Mouse (Mus musculus) forebrain, embryonic 13.5 days (tissue): ENCODE data around the gene Nme9. TPM values are rescaled to one million over a fixed set of nuclear protein-coding genes. Genes with fewer than 3 reads are reported as not detected.

ENCODE experiments used
- ATAC-seq: fragments of 200-750 bp; cut with Nextera tagmentation; 2 replicates; pipeline ENCODE4 v1.8.0; 2017
- H3K27ac ChIP-seq: fragments of 300-500 bp; sonication (generic); 2 replicates; pipeline ENCODE4 v1.5.1; 2015; ENCODE audit warnings: inconsistent platforms, mild to moderate bottlenecking, moderate library complexity
- H3K27me3 ChIP-seq: fragments of 300-500 bp; sonication (generic); 2 replicates; pipeline ENCODE4 v1.6.1; 2015; ENCODE audit warnings: mild to moderate bottlenecking, inconsistent platforms
- H3K36me3 ChIP-seq: fragments of 300-500 bp; sonication (generic); 2 replicates; pipeline ENCODE4 v1.6.1; 2015; ENCODE audit warnings: mild to moderate bottlenecking, inconsistent platforms; ENCODE audit not compliant: poor library complexity, severe bottlenecking
- H3K4me1 ChIP-seq: fragments of 300-500 bp; sonication (generic); 2 replicates; pipeline ENCODE4 v1.6.1; 2015; ENCODE audit warnings: inconsistent platforms
- H3K4me2 ChIP-seq: fragments of 300-500 bp; sonication (generic); 2 replicates; pipeline ENCODE4 v1.6.1; 2015; ENCODE audit warnings: inconsistent platforms, mild to moderate bottlenecking, moderate library complexity
- H3K4me3 ChIP-seq: fragments of 300-500 bp; sonication (generic); 2 replicates; pipeline ENCODE4 v1.5.1; 2015; ENCODE audit warnings: mild to moderate bottlenecking, inconsistent platforms
- H3K9ac ChIP-seq: fragments of 300-500 bp; sonication (generic); 2 replicates; pipeline ENCODE4 v1.6.1; 2015; ENCODE audit warnings: mild to moderate bottlenecking, inconsistent platforms
- H3K9me3 ChIP-seq: fragments of 300-500 bp; sonication (generic); replicated peaks from 2 replicates; pipeline ENCODE4 v1.6.1; 2016; ENCODE audit warnings: inconsistent platforms
- WGBS: fragments of 180-500 bp; shearing (Covaris S2); methylation state at CpG from one replicate; pipeline ENCODE4 v1.1.7; 2015; 5-methylcytosine and 5-hydroxymethylcytosine counted together
- polyA plus RNA-seq: library from polyadenylated mRNA; unstranded; fragments of >200 nt; fragmentation: Nextera tagmentation; extraction: Ambion mirVana; gene quantifications from 2 replicates; pipeline ENCODE4 v1.2.1, GENCODE M21; 2015

The Nme9 gene
- polyA plus RNA-seq, 1 experiment from 2014 or later: 0.56 TPM

GRCm38 (mm10) chr9:99464876-99465275, 13.6 kb downstream of the Nme9 start:
- WGBS: 85% methylated on average over 6 of the region's 6 CpGs
- Histone ChIP-seq H3K9ac (no peak overlapping the region), H3K4me3 (no peak overlapping the region), H3K9me3 (no peaks in the 10 kb centered on the region), H3K27ac (no peak overlapping the region), H3K27me3 (no peaks in the 10 kb centered on the region), H3K4me1 (no peaks in the 10 kb centered on the region), H3K36me3 (no peaks in the 10 kb centered on the region), H3K4me2 (no peak overlapping the region)
- no peak for ATAC-seq

- no peaks in the 10 kb centered on the region for H3K36me3 ChIP-seq
- no peak overlapping the region for H3K4me3 ChIP-seq
- H3K9ac ChIP-seq: no peak overlapping the region
- no peaks in the 10 kb centered on the region for H3K9me3 ChIP-seq
- 87% methylated on average over 9 of the region's 9 CpGs for WGBS
- ATAC-seq: no peak
- no peak overlapping the region for H3K27ac ChIP-seq
- H3K27me3 ChIP-seq: no peaks in the 10 kb centered on the region
- no peak overlapping the region for H3K4me2 ChIP-seq
- no peaks in the 10 kb centered on the region for H3K4me1 ChIP-seq
These were observed 17.3 kb downstream of the Nme9 start for GRCm38 (mm10) chr9:99468572-99468971.

- Histone ChIP-seq H3K9ac (no peak overlapping the region), H3K27ac (no peak overlapping the region), H3K27me3 (no peaks in the 10 kb centered on the region), H3K4me2 (no peak overlapping the region), H3K4me1 (no peaks in the 10 kb centered on the region), H3K36me3 (peaks cover 7% of the 10 kb centered on the region; the same call in 1 of the 2 replicates), H3K9me3 (no peaks in the 10 kb centered on the region), H3K4me3 (no peak overlapping the region)
- 69% methylated on average over 8 of the region's 8 CpGs for WGBS
- ATAC-seq: no peak
These were observed 18.5 kb downstream of the Nme9 start for GRCm38 (mm10) chr9:99469681-99470273.

GRCm38 (mm10) chr9:99470347-99471092, 19.2 kb downstream of the Nme9 start:
- Histone ChIP-seq H3K4me1 (no peaks in the 10 kb centered on the region), H3K9me3 (no peaks in the 10 kb centered on the region), H3K9ac (no peak overlapping the region), H3K4me3 (no peak overlapping the region), H3K27ac (no peak overlapping the region), H3K27me3 (no peaks in the 10 kb centered on the region), H3K4me2 (no peak overlapping the region), H3K36me3 (peaks cover 13% of the 10 kb centered on the region)
- 80% methylated on average over 16 of the region's 16 CpGs for WGBS
- ATAC-seq: no peak

GRCm38 (mm10) chr9:99471334-99471733, 20.1 kb downstream of the Nme9 start:
- Histone ChIP-seq H3K9ac (no peak overlapping the region), H3K27me3 (no peaks in the 10 kb centered on the region), H3K9me3 (no peaks in the 10 kb centered on the region), H3K27ac (no peak overlapping the region), H3K4me3 (no peak overlapping the region), H3K4me1 (no peaks in the 10 kb centered on the region), H3K4me2 (no peak overlapping the region), H3K36me3 (peaks cover 21% of the 10 kb centered on the region)
- ATAC-seq: no peak
- WGBS: 84% methylated on average over 7 of the region's 7 CpGs

- Histone ChIP-seq H3K4me3 (no peak overlapping the region), H3K9ac (no peak overlapping the region), H3K4me2 (no peak overlapping the region), H3K4me1 (peaks cover 12% of the 10 kb centered on the region; the same call in 1 of the 2 replicates), H3K9me3 (no peaks in the 10 kb centered on the region), H3K36me3 (peaks cover 55% of the 10 kb centered on the region), H3K27ac (no peak overlapping the region; the same call in 1 of the 2 replicates), H3K27me3 (no peaks in the 10 kb centered on the region)
- 79% methylated on average over 9 of the region's 9 CpGs for whole genome bisulfite sequencing
- no peak for ATAC-seq
These were observed 28.0 kb downstream of the Nme9 start for GRCm38 (mm10) chr9:99479181-99479711.

GRCm38 (mm10) chr9:99480764-99481163, 29.5 kb downstream of the Nme9 start:
- Histone ChIP-seq H3K4me1 (peaks cover 12% of the 10 kb centered on the region; the same call in 1 of the 2 replicates), H3K27me3 (no peaks in the 10 kb centered on the region), H3K9me3 (no peaks in the 10 kb centered on the region), H3K4me2 (no peak overlapping the region), H3K9ac (no peak overlapping the region), H3K4me3 (no peak overlapping the region), H3K27ac (no peak overlapping the region), H3K36me3 (peaks cover 52% of the 10 kb centered on the region)
- 90% methylated on average over 4 of the region's 4 CpGs for WGBS
- peak; percentile 84 for ATAC-seq

GRCm38 (mm10) chr9:99483191-99483590, 31.9 kb downstream of the Nme9 start:
- Histone ChIP-seq H3K36me3 (peaks cover 67% of the 10 kb centered on the region), H3K27ac (no peak overlapping the region), H3K27me3 (no peaks in the 10 kb centered on the region), H3K4me2 (no peak overlapping the region), H3K9me3 (no peaks in the 10 kb centered on the region), H3K4me1 (peaks cover 12% of the 10 kb centered on the region; the same call in 1 of the 2 replicates), H3K4me3 (no peak overlapping the region), H3K9ac (no peak overlapping the region)
- ATAC-seq: no peak
- WGBS: 91% methylated on average over 4 of the region's 4 CpGs

- Histone ChIP-seq H3K9ac (no peak overlapping the region), H3K36me3 (peaks cover 81% of the 10 kb centered on the region), H3K4me2 (no peak overlapping the region), H3K27me3 (no peaks in the 10 kb centered on the region), H3K27ac (no peak overlapping the region), H3K4me3 (no peak overlapping the region), H3K9me3 (no peaks in the 10 kb centered on the region), H3K4me1 (peaks cover 5% of the 10 kb centered on the region; the same call in 1 of the 2 replicates)
- ATAC-seq: no peak
These were observed 33.4 kb downstream of the Nme9 start for GRCm38 (mm10) chr9:99484632-99485031.

- H3K9ac ChIP-seq: no peak overlapping the region
- no peak overlapping the region for H3K27ac ChIP-seq
- ATAC-seq: no peak
- no peak overlapping the region for H3K4me2 ChIP-seq
- peaks cover 86% of the 10 kb centered on the region for H3K36me3 ChIP-seq
- H3K4me1 ChIP-seq: 0 out of 2 replicates have a peak, but pooled peaks cover 3% of the 10 kb centered on the region
- H3K27me3 ChIP-seq: no peaks in the 10 kb centered on the region
- H3K9me3 ChIP-seq: no peaks in the 10 kb centered on the region
- 92% methylated on average over 4 of the region's 4 CpGs for WGBS
- no peak overlapping the region for H3K4me3 ChIP-seq
These were observed 33.9 kb downstream of the Nme9 start for GRCm38 (mm10) chr9:99485144-99485543.

GRCm38 (mm10) chr9:99487126-99487695, 35.9 kb downstream of the Nme9 start:
- Histone ChIP-seq H3K9me3 (no peaks in the 10 kb centered on the region), H3K4me2 (no peak overlapping the region), H3K4me1 (no peaks in the 10 kb centered on the region), H3K4me3 (no peak overlapping the region), H3K9ac (no peak overlapping the region), H3K27ac (no peak overlapping the region), H3K36me3 (peaks cover 76% of the 10 kb centered on the region), H3K27me3 (no peaks in the 10 kb centered on the region)
- 95% methylated on average over 8 of the region's 8 CpGs for WGBS
- no peak for ATAC-seq

GRCm38 (mm10) chr9:99487841-99488240, 36.6 kb downstream of the Nme9 start:
- 94% methylated on average over 3 of the region's 3 CpGs for WGBS

More at GRCm38 (mm10) chr9:99487841-99488240, 36.6 kb downstream of the Nme9 start:
- Histone ChIP-seq H3K9ac (no peak overlapping the region), H3K27me3 (no peaks in the 10 kb centered on the region), H3K36me3 (peaks cover 74% of the 10 kb centered on the region), H3K4me1 (no peaks in the 10 kb centered on the region), H3K9me3 (no peaks in the 10 kb centered on the region), H3K27ac (no peak overlapping the region), H3K4me2 (no peak overlapping the region), H3K4me3 (no peak overlapping the region)
- ATAC-seq: no peak
